Mouse (Mus musculus): ENCODE data around the gene Caskin1.

GRCm38 (mm10) chr17:24548921-24549617 is 60.7 kb downstream of the Caskin1 start:
- TF ChIP-seq CTCF (IDR thresholded peaks at IDR 0.05; ENCODE audit: low read depth, low read length) (no peak), GATA1 (IDR thresholded peaks at IDR 0.05; ENCODE audit: borderline replicate concordance, low read length) (no peak), POLR2AphosphoS5 (IDR thresholded peaks at IDR 0.05; ENCODE audit: insufficient replicate concordance, low read depth, low read length) (no peak), GATA2 (IDR thresholded peaks at IDR 0.05; ENCODE audit: borderline replicate concordance, low read depth, low read length) (no peak), TAL1 (conservative IDR thresholded peaks at IDR 0.05; ENCODE audit: low read depth, low read length) (no peak)
